Mouse (Mus musculus): ENCODE results near the gene Ikbkg. TPM values are rescaled to one million over a fixed set of nuclear protein-coding genes. Genes with fewer than 3 reads are reported as not detected.

Ikbkg gene
- 10 to 100 TPM; 32.5 to 40.3 TPM for total RNA-seq (2023)

DNA sequence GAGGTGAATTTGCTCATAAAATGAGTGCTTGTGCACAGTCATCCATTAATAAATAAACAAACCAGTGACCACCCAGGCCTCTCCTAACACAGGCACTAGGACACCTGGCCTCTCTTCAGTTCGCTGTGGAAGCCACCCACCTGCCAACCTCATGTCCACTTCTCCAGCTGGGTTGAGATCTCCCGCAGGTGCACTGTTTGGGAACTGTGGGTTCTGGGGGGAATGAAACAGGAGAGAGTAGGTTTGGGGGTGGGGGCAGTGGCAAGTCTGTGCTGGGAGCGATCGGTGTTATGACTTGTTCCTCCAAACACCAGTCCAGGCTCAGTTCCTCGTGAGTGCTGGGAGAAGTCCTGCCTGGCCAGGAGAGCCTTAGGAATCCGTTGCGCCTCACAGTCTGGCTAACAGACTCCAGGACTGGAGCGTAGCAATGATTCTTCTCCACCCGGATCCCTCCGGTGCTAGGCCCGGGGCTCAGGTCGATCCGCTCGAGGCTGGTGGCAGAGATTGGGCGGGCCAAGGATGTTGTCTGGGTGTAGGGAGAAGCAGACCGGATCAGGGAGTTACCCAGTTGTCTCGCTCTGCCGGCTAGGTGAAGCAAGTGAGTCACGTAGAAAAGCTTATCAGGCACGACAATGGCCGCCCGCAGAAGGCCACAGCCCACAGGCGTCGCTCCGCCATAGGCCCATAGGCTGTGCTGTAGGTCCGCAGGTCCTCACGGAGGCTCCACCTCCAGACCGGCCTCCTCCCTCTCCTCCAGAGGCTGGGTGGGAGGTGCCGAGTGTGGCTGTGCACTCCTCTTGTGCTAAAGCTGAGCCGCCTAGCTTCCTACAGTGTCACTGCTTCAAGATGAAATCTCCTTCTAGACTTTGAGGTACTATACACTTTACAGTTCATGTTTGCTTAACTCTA lies at the start of gene Ikbkg, which contains the start of gene Fam3a:
Gene Ikbkg (plus strand): TSS at position 756 of the 909 bp plus-strand sequence.
Gene Fam3a (minus strand): TSS at position 738 of the 909 bp plus-strand sequence.

DNA sequence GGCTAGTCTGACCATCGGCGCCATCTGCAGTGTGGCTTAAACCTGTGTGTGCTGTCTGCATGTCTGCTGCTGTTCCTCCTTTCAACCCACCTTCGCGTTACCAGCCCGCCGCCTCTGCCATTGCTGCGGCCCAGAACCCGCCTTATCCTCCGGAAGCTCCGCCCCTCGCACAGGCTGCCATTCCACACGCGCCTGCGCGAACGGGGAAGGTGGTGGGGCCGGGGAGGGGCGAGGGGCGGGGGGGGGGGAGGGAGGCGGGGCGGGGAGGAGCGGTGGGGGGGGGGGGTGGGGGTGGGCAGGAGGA lies 39.7 kb upstream of the Ikbkg start, which contains the start of gene Lage3:
Gene Lage3 (minus strand): TSS at position 152 of the 304 bp plus-strand sequence.

DNA sequence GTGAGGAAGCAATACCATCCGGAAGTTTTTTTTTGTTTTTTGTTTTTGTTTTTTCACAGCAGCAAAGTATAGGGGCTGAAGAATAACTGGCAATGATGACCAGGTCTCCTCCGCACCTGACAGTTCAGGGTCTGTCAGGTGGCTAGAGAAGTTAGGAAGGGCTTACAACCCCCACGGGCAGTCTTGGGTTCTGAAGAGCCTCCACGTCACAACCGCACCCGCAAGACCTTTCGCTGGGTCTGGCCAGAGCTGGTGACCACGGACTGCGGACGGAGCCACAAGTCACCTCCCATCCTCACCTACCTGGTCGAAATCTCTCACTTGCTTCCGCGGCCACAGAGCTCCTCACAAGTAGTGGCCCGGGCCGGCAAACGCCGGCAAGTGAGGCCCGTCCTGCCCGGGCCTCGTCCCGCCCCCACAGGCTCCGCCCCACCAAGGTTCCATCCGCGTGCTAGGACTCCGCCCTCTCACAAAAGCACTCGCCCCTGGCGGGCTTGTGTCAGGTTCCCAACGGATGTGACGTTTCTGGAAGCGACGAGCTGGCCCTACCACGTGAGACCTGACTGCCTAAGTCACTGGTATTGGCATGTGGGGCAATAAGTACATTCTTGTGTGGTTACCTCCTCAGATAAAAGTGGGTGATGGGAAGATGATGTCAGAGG lies 20.1 kb upstream of the Ikbkg start, which contains the start of the genes Ubl4a and Slc10a3:
Gene Ubl4a (minus strand): TSS at position 331 of the 662 bp plus-strand sequence.
Gene Slc10a3 (minus strand): TSS at position 462 of the 662 bp plus-strand sequence.

DNA sequence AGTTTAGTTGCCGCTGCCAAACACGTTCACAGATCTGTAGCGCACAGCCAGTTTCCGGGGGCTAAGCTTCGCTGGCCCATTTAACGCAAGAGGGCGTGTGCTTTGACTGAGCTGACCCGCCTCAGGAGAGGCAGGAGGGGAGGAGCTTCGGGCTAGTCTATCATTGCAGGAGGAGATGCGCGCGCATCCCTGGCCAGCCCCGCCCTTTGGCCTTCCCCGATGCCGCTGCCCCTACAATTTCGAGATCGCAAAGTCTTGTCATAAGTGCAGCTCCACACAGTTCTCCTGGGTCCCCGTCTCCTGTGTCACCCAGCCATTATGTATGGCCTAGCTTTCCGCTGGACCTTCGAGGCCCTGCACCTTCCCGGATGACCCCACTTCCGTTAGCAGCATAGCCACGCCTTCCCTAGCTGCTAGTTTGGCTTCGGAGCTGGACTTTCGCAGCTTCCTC lies 35.8 kb downstream of the Ikbkg start, which contains the start of gene G6pdx:
Gene G6pdx (minus strand): TSS at position 369 of the 451 bp plus-strand sequence.

DNA sequence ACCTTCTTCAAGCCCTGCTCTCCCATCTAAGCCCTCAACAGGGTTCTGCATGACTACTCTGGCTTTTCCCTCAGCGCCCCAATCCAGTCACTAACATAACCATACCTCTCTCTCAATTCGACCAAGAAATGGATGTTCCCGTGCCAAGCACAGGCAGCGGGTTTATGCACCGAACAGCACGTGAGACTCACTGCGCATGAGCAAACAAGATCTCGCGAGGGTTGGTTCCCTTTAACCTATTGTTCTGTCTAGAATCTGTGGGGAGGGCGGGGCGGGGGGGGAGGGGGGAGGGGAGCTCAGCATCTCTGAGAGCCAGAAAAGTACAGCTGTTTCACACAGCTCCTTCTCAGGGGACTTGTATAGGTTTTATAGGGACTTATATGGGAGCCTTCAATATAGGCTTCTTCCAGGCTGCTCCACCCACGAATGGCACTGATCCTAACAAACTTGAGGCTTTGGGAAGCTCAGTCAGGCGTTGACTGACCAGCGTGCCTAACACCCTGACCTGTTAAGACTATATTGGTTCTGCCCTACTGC lies 88.3 kb downstream of the Ikbkg start, which contains the start of gene Gm6880:
Gene Gm6880 (minus strand): TSS at position 51 of the 537 bp plus-strand sequence.

Other genes starting within 250 kb of the Ikbkg start
- not detected for gene Tex28, start 225.5 kb upstream of the Ikbkg start, total RNA-seq (2023)
- under 1 TPM in 1 of 2 experiments, not detected in 1; 0.13 TPM for gene Tktl1, start 216.0 kb upstream of the Ikbkg start, total RNA-seq (2023)
- 1,000 to 10,000 TPM; 1,510 to 1,605 TPM for gene Flna, start 143.5 kb upstream of the Ikbkg start, total RNA-seq (2023)
- 10 to 100 TPM; 54.5 to 65.1 TPM for gene Emd, start 138.6 kb upstream of the Ikbkg start, total RNA-seq (2023)
- gene Rpl10, start 122.5 kb upstream of the Ikbkg start, total RNA-seq (2023): 100 to 1,000 TPM; 403 to 503 TPM
- 10 to 100 TPM; 41.3 to 46.0 TPM for gene Taz, start 111.4 kb upstream of the Ikbkg start, total RNA-seq (2023)
- 10 to 100 TPM; 40.6 to 41.7 TPM for gene Dnase1l1, start 111.0 kb upstream of the Ikbkg start, total RNA-seq (2023)
- gene Atp6ap1, start 96.2 kb upstream of the Ikbkg start, total RNA-seq (2023): 100 to 1,000 TPM; 178 to 188 TPM
- gene Gdi1, start 88.3 kb upstream of the Ikbkg start, total RNA-seq (2023): 100 to 1,000 TPM; 233 to 246 TPM
- gene Fam50a, start 80.3 kb upstream of the Ikbkg start, total RNA-seq (2023): 10 to 100 TPM; 37.9 to 43.4 TPM
- gene Plxna3, start 64.2 kb upstream of the Ikbkg start, total RNA-seq (2023): 1 to 10 TPM in 1 of 2 experiments, under 1 TPM in 1; 0.20 to 1.6 TPM
- 10 to 100 TPM; 23.3 to 27.5 TPM for gene Lage3, start 39.7 kb upstream of the Ikbkg start, total RNA-seq (2023)
- 10 to 100 TPM; 24.7 to 31.6 TPM for gene Ubl4a, start 20.1 kb upstream of the Ikbkg start, total RNA-seq (2023)
- gene Slc10a3, start 19.9 kb upstream of the Ikbkg start, total RNA-seq (2023): 10 to 100 TPM; 14.6 to 16.5 TPM
- gene Fam3a, start within 50 bp of the Ikbkg start, total RNA-seq (2023): 10 to 100 TPM in 1 of 2 experiments, 1 to 10 TPM in 1; 9.9 to 11.0 TPM
- 100 to 1,000 TPM; 372 to 428 TPM for gene G6pdx, start 35.9 kb downstream of the Ikbkg start, total RNA-seq (2023)
- not detected for gene Gm6880, start 88.1 kb downstream of the Ikbkg start, total RNA-seq (2023)
- not detected for gene Olfr1326-ps1, start 181.6 kb downstream of the Ikbkg start, total RNA-seq (2023)
- not detected for gene Olfr1325, start 199.4 kb downstream of the Ikbkg start, total RNA-seq (2023)

Data from neutrophil, adult 83 days (primary cell).